Mouse (Mus musculus): Measurements from ENCODE around the gene Ccdc157. TPM values are rescaled to one million over a fixed set of nuclear protein-coding genes. Genes with fewer than 3 reads are reported as not detected.
A peak's percentile ranks its signal among the peaks of the same experiment; 100 is the strongest.
"Not testable (repeated sequence)": the region's sequence is repeated elsewhere in the genome, so short reads cannot be mapped to it uniquely, and the experiment has no call there.

Ccdc157 gene
- polyA plus RNA-seq, 2 experiments, result 0.32 to 0.97 TPM

- TF ChIP-seq CTCF (IDR thresholded peaks at IDR 0.05; ENCODE audit: low read depth), result no peak
- no peak for TF ChIP-seq EP300 (IDR thresholded peaks at IDR 0.05; ENCODE audit: low read depth)
- no peak for DNase-seq (ENCODE audit: low read depth in 3 of 3, low spot score in 3 of 3)
- 61% methylated on average over 6 of the region's 6 CpGs for WGBS (ENCODE audit: insufficient replicate concordance)
- H3K27me3 ChIP-seq (ENCODE audit: control insufficient read depth, insufficient read depth, low read length), result no peaks in the 10 kb centered on the region
- H3K36me3 ChIP-seq (replicated peaks; ENCODE audit: control insufficient read depth, insufficient read depth, low read depth), result no peaks in the 10 kb centered on the region
- no peak overlapping the region for H3K27ac ChIP-seq
- H3K9me3 ChIP-seq (ENCODE audit: control insufficient read depth, low read length), result no peaks in the 10 kb centered on the region
- peaks cover 3% of the 10 kb centered on the region in 2 experiments; a peak in 3 of 4 replicates for H3K4me1 ChIP-seq (replicated peaks; ENCODE audit: control insufficient read depth in 2 of 2, insufficient read depth in 2 of 2, low read length in 1 of 2)
- H3K4me3 ChIP-seq (ENCODE audit: insufficient read depth in 1 of 2, low read depth in 2 of 2, low read length in 2 of 2), result no peak overlapping the region
- no peak overlapping the region for H3K4me2 ChIP-seq (ENCODE audit: low read depth)
- no peak for ATAC-seq (ENCODE audit: insufficient read depth)
- no peak overlapping the region for H3K9ac ChIP-seq (replicated peaks)
Observed at GRCm38 (mm10) chr11:4189182-4189581, 29.1 kb upstream of the Ccdc157 start.

GRCm38 (mm10) chr11:4187318-4187700 is 27.2 kb upstream of the Ccdc157 start:
- DNase-seq (ENCODE audit: low read depth in 3 of 3, low spot score in 3 of 3) (peak in 1 of 3 experiments; percentile 10), ATAC-seq (ENCODE audit: insufficient read depth) (no peak)
- H3K36me3 ChIP-seq (replicated peaks; ENCODE audit: control insufficient read depth, insufficient read depth, low read depth), result peaks cover 5% of the 10 kb centered on the region
- H3K4me1 ChIP-seq (replicated peaks; ENCODE audit: control insufficient read depth in 2 of 2, insufficient read depth in 2 of 2, low read length in 1 of 2), result peaks cover 3% of the 10 kb centered on the region in 2 experiments; a peak in 3 of 4 replicates
- no peaks in the 10 kb centered on the region for H3K9me3 ChIP-seq (ENCODE audit: control insufficient read depth, low read length)
- H3K4me3 ChIP-seq (ENCODE audit: insufficient read depth in 1 of 2, low read depth in 2 of 2, low read length in 2 of 2), result peak overlapping the region; percentile 67 to 86
- H3K9ac ChIP-seq (replicated peaks), result peak overlapping the region; percentile 78
- WGBS (ENCODE audit: insufficient replicate concordance), result 20% methylated on average over 9 of the region's 9 CpGs
- no peak overlapping the region for H3K27ac ChIP-seq
- H3K4me2 ChIP-seq (ENCODE audit: low read depth), result peak overlapping the region; percentile 91
- H3K27me3 ChIP-seq (ENCODE audit: control insufficient read depth, insufficient read depth, low read length), result no peaks in the 10 kb centered on the region
- TF ChIP-seq EP300 (IDR thresholded peaks at IDR 0.05; ENCODE audit: low read depth) (no peak), CTCF (IDR thresholded peaks at IDR 0.05; ENCODE audit: low read depth) (no peak)

GRCm38 (mm10) chr11:4186486-4187317 is 26.6 kb upstream of the Ccdc157 start, which contains the start of gene Tbc1d10a:
Tbc1d10a (plus strand) TSS chr11:4186789.
- TF ChIP-seq CTCF (IDR thresholded peaks at IDR 0.05; ENCODE audit: low read depth) (no peak), EP300 (IDR thresholded peaks at IDR 0.05; ENCODE audit: low read depth) (no peak)
- Histone ChIP-seq H3K9me3 (ENCODE audit: control insufficient read depth, low read length) (no peaks in the 10 kb centered on the region), H3K4me3 (ENCODE audit: insufficient read depth in 1 of 2, low read depth in 2 of 2, low read length in 2 of 2) (peak within 1 kb of the TSS; percentile 86 to 90), H3K9ac (replicated peaks) (peak within 1 kb of the TSS; percentile 78), H3K4me1 (replicated peaks; ENCODE audit: control insufficient read depth in 2 of 2, insufficient read depth in 2 of 2, low read length in 1 of 2) (peaks cover 3% of the 10 kb centered on the region in 2 experiments; a peak in 3 of 4 replicates), H3K36me3 (replicated peaks; ENCODE audit: control insufficient read depth, insufficient read depth, low read depth) (peaks cover 5% of the 10 kb centered on the region), H3K4me2 (ENCODE audit: low read depth) (peak within 1 kb of the TSS; percentile 91), H3K27ac (no peak within 1 kb of the TSS), H3K27me3 (ENCODE audit: control insufficient read depth, insufficient read depth, low read length) (no peaks in the 10 kb centered on the region)
- ATAC-seq (ENCODE audit: insufficient read depth), result peak; percentile 100
- DNase-seq (ENCODE audit: low read depth in 3 of 3, low spot score in 3 of 3), result peak; percentile 96 to 97 (median 97)
- under 1% methylated on average over 71 of the region's 71 CpGs for WGBS (ENCODE audit: insufficient replicate concordance)

GRCm38 (mm10) chr11:4185480-4185879 is 25.4 kb upstream of the Ccdc157 start:
- WGBS (ENCODE audit: insufficient replicate concordance), result 76% methylated on average over 6 of the region's 6 CpGs
- ATAC-seq (ENCODE audit: insufficient read depth); H3K27me3 ChIP-seq (ENCODE audit: control insufficient read depth, insufficient read depth, low read length); H3K4me3 ChIP-seq (ENCODE audit: insufficient read depth in 1 of 2, low read depth in 2 of 2, low read length in 2 of 2); H3K4me2 ChIP-seq (ENCODE audit: low read depth); H3K4me1 ChIP-seq (replicated peaks; ENCODE audit: control insufficient read depth in 2 of 2, insufficient read depth in 2 of 2, low read length in 1 of 2); H3K9ac ChIP-seq (replicated peaks); H3K27ac ChIP-seq; H3K9me3 ChIP-seq (ENCODE audit: control insufficient read depth, low read length); DNase-seq (ENCODE audit: low read depth in 3 of 3, low spot score in 3 of 3): not testable (repeated sequence)
- H3K36me3 ChIP-seq (replicated peaks; ENCODE audit: control insufficient read depth, insufficient read depth, low read depth), result peaks cover 17% of the 10 kb centered on the region

GRCm38 (mm10) chr11:4184251-4184952 is 24.3 kb upstream of the Ccdc157 start:
- Histone ChIP-seq H3K4me3 (ENCODE audit: insufficient read depth in 1 of 2, low read depth in 2 of 2, low read length in 2 of 2) (no peak overlapping the region), H3K9me3 (ENCODE audit: control insufficient read depth, low read length) (no peaks in the 10 kb centered on the region), H3K27me3 (ENCODE audit: control insufficient read depth, insufficient read depth, low read length) (no peaks in the 10 kb centered on the region), H3K36me3 (replicated peaks; ENCODE audit: control insufficient read depth, insufficient read depth, low read depth) (peaks cover 28% of the 10 kb centered on the region), H3K4me1 (replicated peaks; ENCODE audit: control insufficient read depth in 2 of 2, insufficient read depth in 2 of 2, low read length in 1 of 2) (peaks cover 0 to 3% of the 10 kb centered on the region in 2 experiments; a peak in 3 of 4 replicates), H3K27ac (no peak overlapping the region), H3K9ac (replicated peaks) (no peak overlapping the region), H3K4me2 (ENCODE audit: low read depth) (no peak overlapping the region)
- DNase-seq (ENCODE audit: low read depth in 3 of 3, low spot score in 3 of 3) (no peak), ATAC-seq (ENCODE audit: insufficient read depth) (no peak)
- TF ChIP-seq CTCF (IDR thresholded peaks at IDR 0.05; ENCODE audit: low read depth) (no peak), EP300 (IDR thresholded peaks at IDR 0.05; ENCODE audit: low read depth) (no peak)
- WGBS (ENCODE audit: insufficient replicate concordance), result 70% methylated on average over 4 of the region's 4 CpGs

Data from liver, embryonic 14.5 days (tissue).